Mouse (Mus musculus): ENCODE data around the gene Nkx2-9. TPM values are rescaled to one million over a fixed set of nuclear protein-coding genes. Genes with fewer than 3 reads are reported as not detected.

Gene Nkx2-9
- polyA plus RNA-seq (2015; fragmentation: Nextera tagmentation; extraction: Ambion mirVana): 0.12 and 0.14 TPM in 2 replicates

DNA sequence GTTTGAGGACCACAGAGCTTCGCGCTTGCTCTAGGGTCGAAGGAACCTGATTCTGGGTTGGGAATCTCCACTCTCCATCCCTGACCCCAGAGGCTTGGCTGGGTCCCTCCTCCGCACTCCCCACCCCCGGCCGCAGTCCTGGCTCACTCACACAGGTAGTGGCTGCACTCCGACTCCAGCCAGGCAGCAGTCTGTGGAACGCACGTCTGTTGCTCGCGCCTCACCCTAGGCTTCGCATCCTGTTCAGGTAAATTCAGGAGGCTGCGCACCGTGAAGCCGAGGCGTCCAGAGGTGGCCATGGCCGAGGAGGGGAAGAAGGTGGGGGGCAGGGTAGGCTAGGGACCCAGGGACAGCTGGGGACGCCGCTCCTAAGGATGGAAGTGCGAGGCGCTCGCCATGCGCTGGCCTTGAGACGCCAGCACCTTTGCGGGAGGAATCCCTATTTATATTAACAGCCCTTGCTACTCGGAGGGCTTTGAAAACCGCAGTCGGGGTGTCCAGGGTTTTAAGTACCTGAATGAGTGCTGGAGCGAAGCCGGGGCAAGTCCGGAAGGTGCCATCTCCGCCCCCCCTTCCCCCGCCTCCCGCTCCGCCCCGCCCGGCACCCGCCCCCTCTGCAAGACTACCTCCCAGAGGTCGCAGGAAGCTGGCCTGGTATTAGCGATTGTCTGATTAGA, at the start of gene Nkx2-9:
TSS of gene Nkx2-9 (minus strand) at position 524 of the 677 bp plus-strand sequence.
- 2% methylated on average over 40 of the region's 40 CpGs for WGBS
- H3K27ac ChIP-seq (replicated peaks): no peak within 1 kb of the TSS
- H3K36me3 ChIP-seq: no peaks in the 10 kb centered on the region
- ATAC-seq (ENCODE audit: low FRiP score): peak; percentile 32; the same call in 1 of the 2 replicates
- no peak within 1 kb of the TSS for H3K9ac ChIP-seq (replicated peaks)
- H3K27me3 ChIP-seq (replicated peaks): peaks cover 93% of the 10 kb centered on the region
- peak within 1 kb of the TSS; percentile 64 for H3K4me2 ChIP-seq
- peak within 1 kb of the TSS; percentile 36 for H3K4me3 ChIP-seq (replicated peaks)
- H3K9me3 ChIP-seq (replicated peaks): no peaks in the 10 kb centered on the region
- H3K4me1 ChIP-seq: peaks cover 20% of the 10 kb centered on the region

- Histone ChIP-seq H3K4me1 (no peaks in the 10 kb centered on the region), H3K27me3 (replicated peaks) (peaks cover 36% of the 10 kb centered on the region), H3K9me3 (replicated peaks) (no peaks in the 10 kb centered on the region), H3K36me3 (no peaks in the 10 kb centered on the region), H3K27ac (replicated peaks) (no peak overlapping the region), H3K4me2 (peak overlapping the region; percentile 54), H3K4me3 (replicated peaks) (peak overlapping the region; percentile 17), H3K9ac (replicated peaks) (0 out of 2 replicates have a peak overlapping the region, but pooled peaks have one; percentile 18)
- peak; percentile 84; the same call in 1 of the 2 replicates for ATAC-seq (ENCODE audit: low FRiP score)
- 10% methylated on average over 5 of the region's 5 CpGs for WGBS
These were observed 24.1 kb upstream of the Nkx2-9 start for GRCm38 (mm10) chr12:56637181-56637566.

DNA sequence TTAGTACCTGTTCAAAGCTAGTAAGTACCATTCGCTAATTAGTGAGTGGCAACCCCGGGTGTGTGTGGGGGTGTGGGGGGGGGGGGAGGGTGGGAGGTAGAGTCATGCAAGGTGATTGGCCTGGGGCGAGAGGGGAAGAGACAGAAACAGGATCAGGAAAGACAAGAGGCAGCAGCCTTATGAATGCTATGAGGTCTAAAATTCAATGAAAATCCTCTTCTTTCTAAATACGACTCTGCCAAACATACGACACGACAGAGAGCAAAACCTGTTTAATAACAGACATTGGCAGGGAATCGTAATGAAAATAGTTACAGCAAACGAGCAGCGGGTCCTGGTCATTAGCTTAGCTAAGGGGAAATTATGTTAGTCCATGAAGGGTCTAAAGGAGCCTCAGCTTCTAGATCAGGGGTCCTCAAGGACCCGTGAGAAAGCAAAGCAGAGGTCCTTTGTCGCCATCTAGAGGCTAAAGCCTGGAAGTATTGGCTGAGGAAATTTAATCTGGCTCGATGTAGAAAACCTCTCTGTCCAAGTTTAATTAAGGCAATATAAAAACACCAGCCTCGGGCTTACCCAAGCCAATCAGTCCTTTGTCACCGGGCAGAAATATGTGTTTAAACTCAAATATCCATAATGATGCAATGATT, 23.6 kb upstream of the Nkx2-9 start:
- Histone ChIP-seq H3K27ac (replicated peaks) (no peak overlapping the region), H3K4me1 (no peaks in the 10 kb centered on the region), H3K4me2 (peak overlapping the region; percentile 54), H3K36me3 (no peaks in the 10 kb centered on the region), H3K4me3 (replicated peaks) (peak overlapping the region; percentile 17), H3K9me3 (replicated peaks) (no peaks in the 10 kb centered on the region), H3K9ac (replicated peaks) (0 out of 2 replicates have a peak overlapping the region, but pooled peaks have one; percentile 18), H3K27me3 (replicated peaks) (peaks cover 36% of the 10 kb centered on the region)
- ATAC-seq (ENCODE audit: low FRiP score): peak; percentile 93
- 24% methylated on average over 14 of the region's 14 CpGs for WGBS

DNA sequence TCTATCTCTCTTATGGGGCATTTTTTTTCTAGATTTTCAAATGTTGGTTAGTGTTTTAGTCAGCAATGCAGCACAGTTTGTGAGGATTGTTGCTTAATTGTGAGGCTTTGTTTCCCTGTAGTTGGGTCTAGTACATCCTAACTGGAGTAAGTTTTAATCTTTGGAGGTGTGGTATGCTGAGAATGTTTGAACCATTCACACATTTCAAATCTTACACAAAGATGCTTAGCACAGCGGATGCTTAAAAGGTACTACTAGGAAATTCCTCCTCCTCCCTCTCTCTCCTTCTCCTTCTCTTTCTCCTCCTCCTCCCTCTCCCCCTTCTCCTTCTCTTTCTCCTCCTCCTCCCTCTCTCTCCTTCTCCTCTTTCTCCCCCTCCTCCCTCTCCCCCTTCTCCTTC, 3.0 kb upstream of the Nkx2-9 start:
- H3K4me3 ChIP-seq (replicated peaks): no peak overlapping the region
- WGBS: 5% methylated on average over 1 of the region's 1 CpGs
- H3K27me3 ChIP-seq (replicated peaks): peaks cover 89% of the 10 kb centered on the region
- no peak for ATAC-seq (ENCODE audit: low FRiP score)
- no peaks in the 10 kb centered on the region for H3K9me3 ChIP-seq (replicated peaks)
- no peaks in the 10 kb centered on the region for H3K36me3 ChIP-seq
- no peak overlapping the region for H3K9ac ChIP-seq (replicated peaks)
- no peak overlapping the region for H3K4me2 ChIP-seq
- peaks cover 20% of the 10 kb centered on the region for H3K4me1 ChIP-seq
- H3K27ac ChIP-seq (replicated peaks): no peak overlapping the region

DNA sequence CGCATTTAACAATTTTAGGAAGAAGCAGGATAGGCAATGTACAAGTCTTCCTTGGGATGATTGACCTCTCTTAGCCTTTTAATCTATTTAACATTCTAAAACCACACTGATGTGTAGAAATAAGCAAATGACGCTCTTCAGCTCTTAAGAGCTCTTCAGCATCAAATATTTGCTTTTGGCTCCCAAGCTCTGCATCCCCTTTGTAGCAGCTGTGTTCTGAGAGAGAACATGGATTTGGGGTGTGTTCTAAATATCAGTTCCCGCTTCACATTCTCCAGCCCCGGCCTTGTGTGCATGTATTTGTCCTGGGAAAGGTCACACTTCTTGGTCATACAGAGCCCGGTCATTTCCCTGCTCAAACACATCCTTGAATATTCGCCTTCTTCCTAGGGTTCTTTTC, 2.3 kb upstream of the Nkx2-9 start:
- no peaks in the 10 kb centered on the region for H3K36me3 ChIP-seq
- H3K4me2 ChIP-seq: no peak overlapping the region
- peaks cover 20% of the 10 kb centered on the region for H3K4me1 ChIP-seq
- no peaks in the 10 kb centered on the region for H3K9me3 ChIP-seq (replicated peaks)
- no peak for ATAC-seq (ENCODE audit: low FRiP score)
- WGBS: 7% methylated on average over 6 of the region's 6 CpGs
- H3K9ac ChIP-seq (replicated peaks): no peak overlapping the region
- peaks cover 89% of the 10 kb centered on the region for H3K27me3 ChIP-seq (replicated peaks)
- H3K27ac ChIP-seq (replicated peaks): no peak overlapping the region
- H3K4me3 ChIP-seq (replicated peaks): no peak overlapping the region

GRCm38 (mm10) chr12:56614513-56614912, 1.4 kb upstream of the Nkx2-9 start:
- ATAC-seq (ENCODE audit: low FRiP score): no peak
- Histone ChIP-seq H3K9ac (replicated peaks) (no peak overlapping the region), H3K4me3 (replicated peaks) (no peak overlapping the region), H3K36me3 (no peaks in the 10 kb centered on the region), H3K4me1 (peaks cover 20% of the 10 kb centered on the region), H3K27ac (replicated peaks) (no peak overlapping the region), H3K27me3 (replicated peaks) (peaks cover 89% of the 10 kb centered on the region), H3K4me2 (no peak overlapping the region), H3K9me3 (replicated peaks) (no peaks in the 10 kb centered on the region)
- under 1% methylated on average over 21 of the region's 21 CpGs for WGBS

DNA sequence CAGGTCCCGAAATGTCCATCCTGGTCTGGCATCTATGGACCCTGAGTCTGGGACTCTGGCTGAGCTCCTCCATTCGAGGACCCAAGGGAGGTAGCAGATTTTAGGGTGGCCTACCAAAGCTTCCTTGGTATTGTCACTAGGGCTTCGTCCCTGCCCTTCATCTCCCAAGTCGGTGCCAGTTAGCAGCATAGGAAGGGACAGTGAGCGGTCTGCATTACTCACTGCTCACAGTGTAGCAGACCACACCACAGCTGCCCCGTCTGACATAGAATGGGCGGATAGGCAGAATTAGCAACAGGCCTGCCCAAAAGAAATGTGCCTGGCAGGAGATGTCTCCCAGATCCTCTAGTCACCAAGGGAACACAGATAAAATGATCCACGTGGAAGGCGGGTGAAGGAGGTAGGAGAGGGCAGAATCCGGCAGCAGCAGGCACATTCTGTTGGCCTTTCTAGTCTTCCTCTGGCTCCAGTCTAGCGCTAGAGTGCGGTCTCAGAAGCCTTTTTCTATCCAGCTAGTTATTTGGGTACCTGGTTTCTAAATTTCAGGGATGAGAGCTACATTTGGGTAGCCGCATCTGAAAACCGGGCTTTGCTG, 929 bp upstream of the Nkx2-9 start:
- 4% methylated on average over 14 of the region's 14 CpGs for WGBS
- Histone ChIP-seq H3K9me3 (replicated peaks) (no peaks in the 10 kb centered on the region), H3K27me3 (replicated peaks) (peaks cover 90% of the 10 kb centered on the region), H3K9ac (replicated peaks) (no peak overlapping the region), H3K36me3 (no peaks in the 10 kb centered on the region), H3K27ac (replicated peaks) (no peak overlapping the region), H3K4me2 (no peak overlapping the region), H3K4me1 (peaks cover 20% of the 10 kb centered on the region), H3K4me3 (replicated peaks) (no peak overlapping the region)
- ATAC-seq (ENCODE audit: low FRiP score): no peak

DNA sequence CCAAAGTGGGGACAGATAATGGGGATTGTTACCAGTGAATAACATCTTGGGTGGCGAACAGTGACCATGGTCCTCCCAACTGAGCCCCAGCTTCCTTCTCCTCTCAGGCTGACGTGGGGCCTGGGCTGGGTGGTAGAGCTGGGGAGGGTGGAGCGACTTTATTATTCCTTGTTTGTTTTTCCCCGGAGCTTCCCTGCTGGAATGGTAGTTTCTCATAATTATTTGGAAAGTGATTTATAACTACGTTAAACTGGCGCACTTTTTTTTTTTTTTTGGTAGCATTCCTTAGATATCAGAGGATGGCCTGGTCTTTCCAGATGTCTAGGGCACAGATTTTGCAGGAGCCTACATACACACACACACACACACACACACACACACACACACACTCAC, 350 bp upstream of the Nkx2-9 start:
- no peak for ATAC-seq (ENCODE audit: low FRiP score)
- WGBS: 3% methylated on average over 6 of the region's 6 CpGs
- H3K4me3 ChIP-seq (replicated peaks): no peak overlapping the region

GRCm38 (mm10) chr12:56612349-56612735, 742 bp downstream of the Nkx2-9 start:
- H3K9ac ChIP-seq (replicated peaks): no peak overlapping the region
- H3K4me2 ChIP-seq: peak overlapping the region; percentile 64
- ATAC-seq (ENCODE audit: low FRiP score): 0 out of 2 replicates have a peak, but pooled peaks have one; percentile 37
- peak overlapping the region; percentile 36 for H3K4me3 ChIP-seq (replicated peaks)
- no peaks in the 10 kb centered on the region for H3K36me3 ChIP-seq
- under 1% methylated on average over 10 of the region's 10 CpGs for whole genome bisulfite sequencing
- no peak overlapping the region for H3K27ac ChIP-seq (replicated peaks)
- no peaks in the 10 kb centered on the region for H3K9me3 ChIP-seq (replicated peaks)
- peaks cover 20% of the 10 kb centered on the region for H3K4me1 ChIP-seq
- peaks cover 94% of the 10 kb centered on the region for H3K27me3 ChIP-seq (replicated peaks)

More for the DNA sequence above, 350 bp upstream of the Nkx2-9 start:
- no peak overlapping the region for H3K9ac ChIP-seq (replicated peaks)
- peaks cover 20% of the 10 kb centered on the region for H3K4me1 ChIP-seq
- H3K4me2 ChIP-seq: peak overlapping the region; percentile 32
- H3K36me3 ChIP-seq: no peaks in the 10 kb centered on the region
- no peak overlapping the region for H3K27ac ChIP-seq (replicated peaks)
- peaks cover 93% of the 10 kb centered on the region for H3K27me3 ChIP-seq (replicated peaks)
- no peaks in the 10 kb centered on the region for H3K9me3 ChIP-seq (replicated peaks)

DNA sequence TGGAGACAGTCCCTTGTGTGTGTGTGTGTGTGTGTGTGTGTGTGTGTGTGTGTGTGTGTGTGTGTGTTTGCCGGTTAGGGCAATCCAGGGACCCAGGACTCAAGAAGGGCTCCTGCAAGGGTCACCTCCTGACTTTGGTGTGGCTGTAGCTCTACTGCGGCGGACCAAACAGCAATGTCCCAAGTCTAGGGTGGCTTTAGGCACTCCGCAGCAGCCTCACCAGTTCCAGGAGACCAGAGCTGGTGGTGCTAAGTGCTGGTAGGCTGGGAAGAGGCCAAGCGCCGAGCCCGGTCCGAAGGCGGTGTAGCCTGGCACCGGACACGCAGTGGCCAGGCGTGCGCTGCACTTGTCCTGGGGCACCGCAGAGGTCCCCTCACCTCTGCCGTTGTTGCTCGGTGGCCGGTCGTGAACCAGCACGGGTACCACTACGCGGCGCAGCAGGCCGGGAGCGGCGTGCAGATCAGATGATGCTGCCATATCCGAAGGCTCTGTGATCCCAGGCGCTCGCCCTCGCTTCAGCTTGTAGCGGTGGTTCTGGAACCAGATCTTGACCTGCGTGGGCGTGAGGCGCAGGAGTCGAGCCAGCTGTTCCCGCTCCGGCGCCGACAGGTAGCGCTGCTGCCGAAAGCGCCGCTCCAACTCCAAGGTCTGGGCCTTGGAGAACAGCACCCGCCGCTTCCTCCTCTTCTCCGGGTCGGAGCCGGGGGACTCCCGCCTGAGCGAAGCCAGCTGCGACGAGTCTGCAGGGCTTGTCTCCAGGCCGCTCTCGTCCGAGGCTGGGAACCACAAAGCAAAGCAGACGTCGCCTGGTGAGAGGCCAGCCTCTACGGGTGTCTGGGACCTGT, 1.4 kb downstream of the Nkx2-9 start:
- no peaks in the 10 kb centered on the region for H3K36me3 ChIP-seq
- H3K27me3 ChIP-seq (replicated peaks): peaks cover 98% of the 10 kb centered on the region
- H3K4me2 ChIP-seq: peak overlapping the region; percentile 64
- peak overlapping the region; percentile 36 for H3K4me3 ChIP-seq (replicated peaks)
- peaks cover 20% of the 10 kb centered on the region for H3K4me1 ChIP-seq
- ATAC-seq (ENCODE audit: low FRiP score): 0 out of 2 replicates have a peak, but pooled peaks have one; percentile 33
- no peak overlapping the region for H3K27ac ChIP-seq (replicated peaks)
- H3K9me3 ChIP-seq (replicated peaks): no peaks in the 10 kb centered on the region
- H3K9ac ChIP-seq (replicated peaks): no peak overlapping the region
- WGBS: under 1% methylated on average over 57 of the region's 57 CpGs

- Histone ChIP-seq H3K9me3 (replicated peaks) (no peaks in the 10 kb centered on the region), H3K4me1 (peaks cover 20% of the 10 kb centered on the region), H3K27me3 (replicated peaks) (peaks cover 100% of the 10 kb centered on the region), H3K27ac (replicated peaks) (no peak overlapping the region), H3K4me2 (no peak overlapping the region), H3K9ac (replicated peaks) (no peak overlapping the region), H3K4me3 (replicated peaks) (no peak overlapping the region), H3K36me3 (no peaks in the 10 kb centered on the region)
- no peak for ATAC-seq (ENCODE audit: low FRiP score)
- WGBS: 1% methylated on average over 6 of the region's 6 CpGs
These were observed 2.2 kb downstream of the Nkx2-9 start for GRCm38 (mm10) chr12:56610851-56611250.

Data from neural tube, embryonic 15.5 days (tissue).